23 mouse cellular contexts compared by ENCODE assay signal in the genomic region with DNA sequence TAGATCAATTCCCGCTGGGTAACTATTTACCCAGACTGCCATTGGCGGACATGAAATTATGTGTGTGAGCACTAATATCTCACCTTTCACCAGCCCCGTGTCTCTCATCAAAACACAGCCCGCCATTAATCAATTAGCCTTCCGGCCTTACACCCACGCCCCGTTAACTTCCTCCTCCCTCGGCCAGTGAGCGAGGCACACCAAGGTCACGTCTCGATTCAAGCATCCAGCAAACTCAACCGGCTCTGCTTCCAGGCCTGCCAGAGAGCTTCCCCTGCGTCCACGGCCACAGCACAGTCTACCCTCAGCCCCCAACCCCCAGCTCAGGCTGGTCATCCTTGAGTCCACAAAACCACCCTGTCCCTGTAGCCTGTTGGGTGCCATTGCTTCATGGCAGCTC. TPM values are rescaled to one million over a fixed set of nuclear protein-coding genes. Genes with fewer than 3 reads are reported as not detected.
DNase-seq lines count a peak whose midpoint lies in the region; ATAC-seq and TF ChIP-seq lines count a peak whose summit lies in the region.
"Had no signal": no experiment of that assay in that cellular context is flagged by ENCODE, and none has a peak within 500 bp of the region (broad histone marks: within the 10 kb centered on the region; RNA-seq: fewer than 3 reads in every experiment).

No protein-coding gene starts in this region.

- H3K4me2 ChIP-seq in hindbrain, embryonic 16.5 days (ENCODE audit: low read length) = no peak overlapping the region
- no peak overlapping the region for H3K4me2 ChIP-seq in midbrain, embryonic 14.5 days (ENCODE audit: low read length)
- H3K4me2 ChIP-seq: hindbrain, embryonic 13.5 days; intestine, embryonic 15.5 days had no signal

- peaks cover 84% of the 10 kb centered on the region for H3K4me1 ChIP-seq in hindbrain, embryonic 10.5 days (replicated peaks)
- peaks cover 22% of the 10 kb centered on the region for H3K4me1 ChIP-seq in hindbrain, embryonic 16.5 days (ENCODE audit: control insufficient read depth, insufficient read depth, low read depth, low read length)
- peaks cover 75% of the 10 kb centered on the region for H3K4me1 ChIP-seq in midbrain, embryonic 10.5 days
- H3K4me1 ChIP-seq in midbrain, embryonic 14.5 days (ENCODE audit: control insufficient read depth, insufficient read depth, low read length) = peaks cover 46% of the 10 kb centered on the region
- peaks cover 6 to 24% of the 10 kb centered on the region in 2 experiments; a peak in 2 of 4 replicates for H3K4me1 ChIP-seq in ES-E14 (ENCODE audit: control insufficient read depth in 2 of 2, insufficient read depth in 2 of 2, low read length in 2 of 2, poor library complexity in 1 of 2)

- no peaks in the 10 kb centered on the region for H3K36me3 ChIP-seq in hindbrain, embryonic 10.5 days
- no peaks in the 10 kb centered on the region for H3K36me3 ChIP-seq in hindbrain, embryonic 16.5 days (ENCODE audit: control insufficient read depth, insufficient read depth, low read length)
- no peaks in the 10 kb centered on the region for H3K36me3 ChIP-seq in midbrain, embryonic 10.5 days
- no peaks in the 10 kb centered on the region for H3K36me3 ChIP-seq in midbrain, embryonic 14.5 days (ENCODE audit: control insufficient read depth, insufficient read depth, low read length)
- no peaks in the 10 kb centered on the region for H3K36me3 ChIP-seq in ES-E14 (ENCODE audit: control insufficient read depth, insufficient read depth, low read length, poor library complexity, severe bottlenecking)
- H3K36me3 ChIP-seq: heart, embryonic 10.5 days; hindbrain, embryonic 13.5 days; intestine, embryonic 15.5 days; limb, embryonic 10.5 days had no signal

- no peak for ATAC-seq in hindbrain, embryonic 16.5 days
- no peak for ATAC-seq in midbrain, embryonic 14.5 days (ENCODE audit: low FRiP score, low TSS enrichment)
- ATAC-seq: intestine, embryonic 15.5 days; liver, postnatal 0 days; Patski had no signal

- H3K9ac ChIP-seq in hindbrain, embryonic 16.5 days (ENCODE audit: low read depth, low read length) = no peak overlapping the region; the same call in 1 of the 2 replicates
- H3K9ac ChIP-seq in midbrain, embryonic 14.5 days (replicated peaks; ENCODE audit: low read length) = no peak overlapping the region
- H3K9ac ChIP-seq in ES-E14 (ENCODE audit: insufficient read depth, low read depth, low read length, poor library complexity, severe bottlenecking) = peak overlapping the region; percentile 5; the same call in 1 of the 2 replicates
- H3K9ac ChIP-seq: hindbrain, embryonic 13.5 days; intestine, embryonic 15.5 days; liver, postnatal 0 days had no signal

- no peak for DNase-seq in hindbrain, embryonic 10.5 days (ENCODE audit: low spot score)
- no peak for DNase-seq in midbrain, embryonic 10.5 days (ENCODE audit: low spot score)
- DNase-seq in midbrain, embryonic 14.5 days = no peak
- no peak for DNase-seq in ES-E14 (ENCODE audit: low read depth, low spot score)
- DNase-seq in adrenal gland, postnatal 36 days = peak; percentile 54 to 57
- DNase-seq in ovary, postnatal 14 days (ENCODE audit: low spot score) = no peak
- DNase-seq: cerebellum, postnatal 10 days; gastrocnemius, adult 2 months; layer of hippocampus, adult 9-11 months; liver, postnatal 0 days; lung, postnatal 36 days; right cerebral cortex, postnatal 4 days; thymus, postnatal 14 days had no signal

- H3K4me3 ChIP-seq in hindbrain, embryonic 10.5 days = no peak overlapping the region
- no peak overlapping the region for H3K4me3 ChIP-seq in hindbrain, embryonic 16.5 days (ENCODE audit: low read length)
- H3K4me3 ChIP-seq in midbrain, embryonic 10.5 days = no peak overlapping the region
- H3K4me3 ChIP-seq in midbrain, embryonic 14.5 days (replicated peaks; ENCODE audit: low read depth, low read length) = no peak overlapping the region
- no peak overlapping the region for H3K4me3 ChIP-seq in ES-E14 (ENCODE audit: insufficient read depth in 1 of 2, low read depth in 1 of 2, low read length in 2 of 2, poor library complexity in 1 of 2, severe bottlenecking in 1 of 2)
- H3K4me3 ChIP-seq: gastrocnemius, adult 2 months; heart, embryonic 10.5 days; hindbrain, embryonic 13.5 days; intestine, embryonic 15.5 days; left cerebral cortex, adult 2 months; limb, embryonic 10.5 days had no signal

- 64% methylated on average over 14 of the region's 14 CpGs for WGBS in hindbrain, embryonic 10.5 days
- 52% methylated on average over 14 of the region's 14 CpGs for WGBS in hindbrain, embryonic 16.5 days
- 80% methylated on average over 14 of the region's 14 CpGs for WGBS in midbrain, embryonic 10.5 days
- WGBS in midbrain, embryonic 14.5 days = 66% methylated on average over 14 of the region's 14 CpGs

- H3K27me3 ChIP-seq in hindbrain, embryonic 10.5 days (ENCODE audit: insufficient read depth, poor library complexity, severe bottlenecking) = peaks cover 19% of the 10 kb centered on the region
- H3K27me3 ChIP-seq in hindbrain, embryonic 16.5 days (replicated peaks; ENCODE audit: control insufficient read depth, insufficient read depth, low read length) = no peaks in the 10 kb centered on the region; the same call in 1 of the 2 replicates
- peaks cover 72% of the 10 kb centered on the region for H3K27me3 ChIP-seq in midbrain, embryonic 10.5 days (ENCODE audit: low read depth, poor library complexity, severe bottlenecking)
- H3K27me3 ChIP-seq in midbrain, embryonic 14.5 days (ENCODE audit: control insufficient read depth, insufficient read depth, low read length) = no peaks in the 10 kb centered on the region

- in situ Hi-C loops in ES-E14 (cut with MboI; ENCODE audit: low sequenced_read_pairs in 2 of 2, unreplicated experiment in 2 of 2) = no loop called here

- H3K27ac ChIP-seq in hindbrain, embryonic 10.5 days = peak overlapping the region; percentile 74
- no peak overlapping the region for H3K27ac ChIP-seq in hindbrain, embryonic 16.5 days (ENCODE audit: low read depth, low read length)
- peak overlapping the region; percentile 65 for H3K27ac ChIP-seq in midbrain, embryonic 10.5 days (replicated peaks)
- no peak overlapping the region for H3K27ac ChIP-seq in midbrain, embryonic 14.5 days (replicated peaks; ENCODE audit: low read depth, low read length)
- H3K27ac ChIP-seq in ES-E14 (ENCODE audit: insufficient read depth, low read depth, low read length, poor library complexity, severe bottlenecking) = no peak overlapping the region
- H3K27ac ChIP-seq: gastrocnemius, adult 2 months; heart, embryonic 10.5 days; hindbrain, embryonic 13.5 days; intestine, embryonic 15.5 days; left cerebral cortex, adult 2 months; limb, embryonic 10.5 days had no signal

- H3K9me3 ChIP-seq in hindbrain, embryonic 10.5 days = no peaks in the 10 kb centered on the region
- no peaks in the 10 kb centered on the region for H3K9me3 ChIP-seq in hindbrain, embryonic 16.5 days (ENCODE audit: control insufficient read depth, low read length)
- H3K9me3 ChIP-seq in midbrain, embryonic 10.5 days (replicated peaks) = no peaks in the 10 kb centered on the region
- no peaks in the 10 kb centered on the region for H3K9me3 ChIP-seq in midbrain, embryonic 14.5 days (ENCODE audit: control insufficient read depth, low read length)
- no peaks in the 10 kb centered on the region for H3K9me3 ChIP-seq in ES-E14 (ENCODE audit: control insufficient read depth, insufficient read depth, low read depth, low read length)
- H3K9me3 ChIP-seq: heart, embryonic 10.5 days; hindbrain, embryonic 13.5 days; intestine, embryonic 15.5 days; limb, embryonic 10.5 days had no signal

TF ChIP-seq in ES-E14, 5 proteins besides CTCF, POLR2A, EP300 and RAD21:
- TF ChIP-seq HCFC1 (IDR thresholded peaks at IDR 0.05; ENCODE audit: borderline replicate concordance, insufficient read depth, low read length) = no peak
TF ChIP-seq in ES-E14: peak in this region for 0.

RNA-seq across cellular contexts. Expression of gene Igsf21, which starts 32.2 kb away (rescaled TPM):
- 6.7 and 13.8 TPM in 2 replicates for polyA plus RNA-seq in hindbrain, embryonic 10.5 days (2016; fragmentation: Nextera tagmentation; extraction: Ambion mirVana)
- polyA plus RNA-seq in hindbrain, embryonic 16.5 days (2015; fragmentation: Nextera tagmentation; extraction: Ambion mirVana) = 102 and 109 TPM in 2 replicates
- polyA plus RNA-seq in midbrain, embryonic 10.5 days (2016; fragmentation: Nextera tagmentation; extraction: Ambion mirVana) = 9.5 and 19.8 TPM in 2 replicates
- polyA plus RNA-seq in midbrain, embryonic 14.5 days (2014; fragmentation: Nextera tagmentation; extraction: Ambion mirVana) = 64.9 and 77.6 TPM in 2 replicates
- total RNA-seq in ES-E14 (2012; rRNA removed) = 2.5 and 6.9 TPM in 2 replicates
- 1 to 10 TPM; 2.9 to 3.7 TPM for total RNA-seq in adrenal gland, postnatal 36 days (2021)
- total RNA-seq: liver, adult 2 months; megakaryocyte-erythroid progenitor cell, adult 5-6 weeks had no signal
- polyA plus RNA-seq: C2C12; liver, adult 2 months; liver, postnatal 0 days; Patski had no signal

Comparison
In these comparisons a context has a peak if more than half of its experiments do, and no peak if none do; other contexts are left out.
1. H3K27ac ChIP-seq: peak in hindbrain, embryonic 10.5 days (single experiment) and midbrain, embryonic 10.5 days (single experiment); none in hindbrain, embryonic 16.5 days (single experiment), midbrain, embryonic 14.5 days (single experiment) and ES-E14 (single experiment).
2. DNase-seq: peak in adrenal gland, postnatal 36 days (2 of 2); none in hindbrain, embryonic 10.5 days (single experiment), midbrain, embryonic 10.5 days (single experiment), midbrain, embryonic 14.5 days (single experiment), ES-E14 (single experiment) and ovary, postnatal 14 days (single experiment).